Comparison of ENCODE assay signal across 7 mouse cellular contexts in the genomic region with DNA sequence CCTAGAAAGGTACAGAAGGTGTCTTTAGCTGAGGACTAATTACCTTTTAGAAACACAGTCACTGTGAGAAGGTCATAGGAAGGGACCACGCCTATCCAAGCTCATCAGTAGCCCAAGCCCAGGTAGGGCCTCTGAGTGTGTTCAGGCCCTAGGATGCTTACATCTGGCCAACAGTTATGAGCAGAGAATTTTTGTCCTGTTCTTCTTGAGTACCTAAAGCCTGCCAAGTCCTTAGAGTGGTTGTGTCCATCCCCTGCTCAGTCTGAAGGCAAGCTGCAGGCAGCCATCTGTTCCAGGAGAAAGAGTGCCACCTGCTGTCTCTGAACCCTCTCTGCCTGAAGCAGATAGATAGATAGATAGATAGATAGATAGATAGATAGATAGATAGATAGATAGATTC.
DNase-seq lines count a peak whose midpoint lies in the region; ATAC-seq and TF ChIP-seq lines count a peak whose summit lies in the region.

No protein-coding gene starts in this region.

- CTCF ChIA-PET in Patski (lab: Charles Lee), result interaction anchor here (0.8 to 1.6 kb wide), 3 partner anchors 11 to 719 kb away, joined by 3 to 4 read pairs (median 3); no protein-coding TSS in a partner anchor

- POLR2A ChIA-PET in Patski (lab: Charles Lee), result no interaction called here

- peak; percentile 57 for DNase-seq in kidney, adult 2 months
- DNase-seq in Patski (ENCODE audit: low read depth, low spot score), result no peak
- peak; percentile 70 to 76 for DNase-seq in cerebellum, postnatal 14 days
- peak; percentile 36 for DNase-seq in kidney, postnatal 14 days

- 94% methylated on average over 1 of the region's 1 CpGs for WGBS in kidney, adult 2 months
- WGBS in kidney, embryonic 15.5 days, result 78% methylated on average over 1 of the region's 1 CpGs
- WGBS in midbrain, embryonic 16.5 days, result 86% methylated on average over 1 of the region's 1 CpGs

- no peak overlapping the region for H3K27ac ChIP-seq in kidney, adult 2 months (ENCODE audit: insufficient read depth, low read depth, low read length)
- H3K27ac ChIP-seq in kidney, embryonic 15.5 days, result no peak overlapping the region
- no peak overlapping the region for H3K27ac ChIP-seq in midbrain, embryonic 16.5 days (ENCODE audit: low read length)

- in situ Hi-C loops in Patski (cut with MboI; ENCODE audit: low pct_unique_long_range_greater_than_20kb), result no loop called here

- no peak for TF ChIP-seq POLR2A in kidney, adult 2 months (IDR thresholded peaks at IDR 0.05; ENCODE audit: low read depth, low read length)

- ATAC-seq in kidney, embryonic 15.5 days (replicated peaks; ENCODE audit: low FRiP score), result no peak
- ATAC-seq in Patski, result no peak
- ATAC-seq in midbrain, embryonic 16.5 days, result peak; percentile 8; the same call in 1 of the 2 replicates
- ATAC-seq in erythroblast, adult 5-6 weeks (replicated peaks; ENCODE audit: low FRiP score, poor library complexity, severe bottlenecking), result no peak

- peak; percentile 57 for TF ChIP-seq CTCF in kidney, adult 2 months (conservative IDR thresholded peaks at IDR 0.05; ENCODE audit: insufficient read depth, insufficient read length, low read depth, low read length)
- TF ChIP-seq CTCF in Patski (IDR thresholded peaks at IDR 0.05), result peak; percentile 71

- no peaks in the 10 kb centered on the region for H3K9me3 ChIP-seq in kidney, embryonic 15.5 days (replicated peaks)
- H3K9me3 ChIP-seq in midbrain, embryonic 16.5 days (replicated peaks; ENCODE audit: control insufficient read depth, low read length, poor library complexity, severe bottlenecking), result no peaks in the 10 kb centered on the region

- H3K27me3 ChIP-seq in kidney, adult 2 months (replicated peaks; ENCODE audit: control insufficient read depth, insufficient read depth, low read length), result no peaks in the 10 kb centered on the region
- H3K27me3 ChIP-seq in kidney, embryonic 15.5 days, result no peaks in the 10 kb centered on the region
- H3K27me3 ChIP-seq in Patski, result no peaks in the 10 kb centered on the region
- no peaks in the 10 kb centered on the region for H3K27me3 ChIP-seq in midbrain, embryonic 16.5 days (ENCODE audit: control insufficient read depth, insufficient read depth, low read depth, low read length)

- no peak overlapping the region for H3K4me2 ChIP-seq in kidney, embryonic 15.5 days
- H3K4me2 ChIP-seq in midbrain, embryonic 16.5 days (ENCODE audit: low read length), result no peak overlapping the region

- H3K4me3 ChIP-seq in kidney, adult 2 months (ENCODE audit: insufficient read depth, low read depth, low read length), result no peak overlapping the region
- H3K4me3 ChIP-seq in kidney, embryonic 15.5 days (replicated peaks), result no peak overlapping the region
- no peak overlapping the region for H3K4me3 ChIP-seq in midbrain, embryonic 16.5 days (ENCODE audit: low read depth, low read length)

- H3K4me1 ChIP-seq in kidney, adult 2 months (ENCODE audit: control insufficient read depth, insufficient read depth, low read length), result no peaks in the 10 kb centered on the region
- no peaks in the 10 kb centered on the region for H3K4me1 ChIP-seq in kidney, embryonic 15.5 days
- 0 out of 2 replicates have a peak, but pooled peaks cover 2% of the 10 kb centered on the region for H3K4me1 ChIP-seq in midbrain, embryonic 16.5 days (ENCODE audit: control insufficient read depth, insufficient read depth, low read length)

- H3K36me3 ChIP-seq in kidney, adult 2 months (ENCODE audit: control insufficient read depth, insufficient read depth, low read length), result no peaks in the 10 kb centered on the region
- H3K36me3 ChIP-seq in kidney, embryonic 15.5 days, result no peaks in the 10 kb centered on the region
- no peaks in the 10 kb centered on the region for H3K36me3 ChIP-seq in midbrain, embryonic 16.5 days (ENCODE audit: control insufficient read depth, insufficient read depth, low read length)

- H3K9ac ChIP-seq in kidney, embryonic 15.5 days, result no peak overlapping the region
- H3K9ac ChIP-seq in midbrain, embryonic 16.5 days (ENCODE audit: low read depth, low read length), result no peak overlapping the region
